Mouse (Mus musculus) urinary bladder, postnatal 36 days (tissue): ENCODE data around the gene Cldn10.
A peak's percentile ranks its signal among the peaks of the same experiment; 100 is the strongest.

Experiments used
- DNase-seq, 2 experiments: peaks; one replicate each; pipeline ENCODE4 v3.0.0; 2022; ENCODE audit warnings: low spot score in 2 of 2, mixed read lengths in 1 of 2

Cldn10 gene

GRCm38 (mm10) chr14:118910332-118911222 is 122.9 kb downstream of the Cldn10 start:
- peak; percentile 53 to 70 for DNase-seq

GRCm38 (mm10) chr14:118911521-118911920 is 123.8 kb downstream of the Cldn10 start:
- DNase-seq = no peak

DNA sequence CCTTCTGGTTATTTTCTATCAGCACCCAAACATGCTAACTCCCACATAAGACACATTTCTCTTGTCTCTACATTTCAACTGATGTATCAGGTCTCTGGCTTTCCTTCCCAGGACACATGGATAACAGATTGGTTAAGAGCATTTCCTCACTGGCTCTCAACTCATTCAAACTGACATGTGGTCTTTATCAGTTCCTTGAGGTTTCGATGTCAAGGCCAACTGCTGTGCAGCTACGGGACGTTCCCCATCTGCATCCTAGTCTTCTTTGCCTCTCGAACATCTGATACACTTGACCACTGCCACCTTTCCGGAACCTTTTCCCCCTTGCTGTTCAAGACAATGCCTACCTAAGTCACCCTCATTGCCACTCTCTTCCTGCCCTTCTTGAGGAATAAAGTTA is 125.9 kb downstream of the Cldn10 start:
- DNase-seq = no peak

DNA sequence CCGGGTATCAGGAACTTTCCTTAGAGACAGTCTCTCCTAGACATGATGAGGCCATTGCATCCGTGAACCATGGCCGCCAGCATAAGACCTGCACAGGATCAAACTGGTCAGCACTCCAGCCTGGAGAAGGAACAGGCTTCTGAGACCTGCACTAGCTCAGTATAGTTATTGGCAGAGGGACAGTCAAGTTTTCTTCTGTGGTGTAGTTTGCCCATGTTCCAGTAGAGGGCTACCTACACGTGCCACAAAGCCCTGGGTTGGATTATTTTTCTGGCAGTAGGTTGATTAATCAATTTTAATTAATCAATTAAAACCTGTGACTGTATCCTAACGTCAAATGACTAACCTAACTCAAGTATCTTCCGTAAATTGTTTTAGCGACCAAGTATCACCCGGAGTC is 131.3 kb downstream of the Cldn10 start:
- no peak for DNase-seq

- DNase-seq = no peak
Measured at GRCm38 (mm10) chr14:118920654-118921053, 132.9 kb downstream of the Cldn10 start.

DNA sequence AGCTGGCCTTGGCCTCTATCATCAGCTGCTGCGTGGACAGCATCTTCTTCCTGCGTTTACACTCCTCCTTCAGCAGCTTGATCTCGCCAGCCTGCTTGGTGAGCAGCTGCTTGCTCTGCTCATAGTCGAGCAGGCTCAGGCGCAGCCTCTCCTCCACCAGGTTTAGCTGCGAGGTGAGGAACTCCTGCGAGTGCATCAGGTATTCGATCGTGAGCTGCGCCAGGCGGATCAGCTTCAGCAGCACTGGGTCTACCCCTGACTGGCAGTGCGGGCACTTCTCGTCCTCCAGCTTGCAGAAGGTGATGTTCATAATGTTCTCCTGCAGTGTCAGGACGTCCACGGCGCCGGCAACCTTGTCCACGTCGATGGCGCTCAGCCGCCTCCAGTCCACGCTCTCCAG is 134.5 kb downstream of the Cldn10 start:
- no peak for DNase-seq

DNA sequence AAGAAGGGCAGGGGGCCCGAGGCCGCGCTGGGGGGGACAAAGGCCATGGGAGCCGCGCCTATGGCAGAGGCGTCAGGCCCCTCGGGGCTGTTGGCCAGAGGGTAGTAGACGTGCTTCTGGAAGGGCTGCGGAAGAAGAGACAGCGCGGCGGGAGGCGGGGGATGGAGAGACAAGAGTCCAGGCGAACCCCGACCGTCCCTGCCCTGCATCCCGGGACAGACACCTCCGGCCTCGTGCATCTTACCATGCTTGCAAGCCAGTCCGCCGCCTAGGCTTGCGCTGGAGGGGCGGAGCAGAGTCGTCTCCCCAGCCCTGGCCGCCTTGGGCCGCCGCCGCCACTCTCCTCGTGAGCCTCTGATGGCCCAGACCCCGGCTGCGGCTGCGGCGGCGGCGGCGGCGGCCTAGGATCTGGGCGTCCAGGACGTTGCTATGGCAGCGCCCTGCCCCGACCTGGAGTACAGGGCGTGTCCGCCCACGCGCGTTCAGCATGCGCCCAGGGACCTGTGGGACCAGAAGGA is 135.0 kb downstream of the Cldn10 start:
- peak in 1 of 2 experiments; percentile 25 for DNase-seq
